Mouse (Mus musculus) lung, postnatal 10 days (tissue): Measurements from ENCODE around the gene Zfp36.
A peak's percentile ranks its signal among the peaks of the same experiment; 100 is the strongest.

Source experiments
- DNase-seq: peaks from one replicate; pipeline ENCODE4 v3.0.0; 2021

Gene Zfp36

DNA sequence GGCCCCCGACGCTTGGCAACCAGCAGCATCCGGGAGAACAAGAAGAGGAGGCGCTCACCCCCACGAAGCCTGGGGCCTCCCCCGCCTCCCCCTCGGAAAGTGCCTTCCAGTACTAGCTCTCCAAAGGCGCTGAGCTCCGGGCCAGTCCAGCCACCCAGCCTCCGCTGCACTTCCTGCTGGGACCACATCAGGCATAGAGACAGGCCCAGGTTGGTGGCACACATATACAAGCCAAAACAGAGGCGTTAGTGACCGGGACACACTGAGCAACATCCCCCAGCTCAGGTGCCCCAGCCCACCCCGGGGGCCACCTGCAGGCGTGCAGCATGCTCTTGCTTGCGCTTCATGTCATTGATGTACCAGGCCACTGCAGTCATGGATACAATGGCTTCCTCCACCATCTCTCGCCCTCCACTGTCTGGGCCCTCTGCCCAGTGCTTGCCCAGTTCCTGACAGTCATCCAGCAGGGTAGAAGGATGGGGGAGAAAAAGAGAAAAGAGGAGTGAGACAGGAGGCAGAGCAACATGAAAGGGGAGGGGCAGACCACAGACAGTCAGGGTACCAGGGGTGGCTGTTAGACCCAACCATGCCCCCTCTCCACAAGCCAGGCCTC is 12.3 kb downstream of the Zfp36 start:
- DNase-seq = no peak

DNA sequence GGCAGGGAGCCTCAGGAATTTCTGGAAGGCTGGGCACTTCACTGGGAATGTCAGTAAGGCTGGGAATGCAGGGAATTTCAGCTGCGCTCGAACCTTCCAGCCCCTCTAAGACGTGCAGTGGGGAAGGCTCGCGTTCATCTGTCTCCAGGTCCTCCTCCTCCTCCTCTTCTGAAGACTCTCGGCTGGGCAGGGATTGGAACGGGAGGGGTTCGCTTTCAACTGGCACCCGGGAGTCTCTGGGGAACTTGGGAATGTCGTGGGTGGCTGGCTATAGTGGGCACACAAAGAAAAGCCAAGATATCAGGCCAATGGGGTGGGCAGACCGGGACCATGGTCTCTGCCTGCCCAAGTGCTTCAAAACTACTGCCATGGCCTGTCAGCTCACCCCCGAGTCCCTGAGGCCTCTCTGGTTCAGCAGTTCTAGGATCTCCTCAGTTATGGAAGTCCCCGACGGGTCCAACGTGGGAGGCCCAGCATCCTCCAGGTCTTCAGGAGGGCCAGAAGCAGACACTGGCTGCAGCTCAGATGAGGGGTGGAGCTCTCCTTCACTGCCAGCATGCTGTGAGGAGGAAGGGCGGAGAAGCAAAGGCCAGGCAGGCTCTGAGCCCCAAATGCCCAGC is 17.5 kb downstream of the Zfp36 start:
- DNase-seq = no peak

DNA sequence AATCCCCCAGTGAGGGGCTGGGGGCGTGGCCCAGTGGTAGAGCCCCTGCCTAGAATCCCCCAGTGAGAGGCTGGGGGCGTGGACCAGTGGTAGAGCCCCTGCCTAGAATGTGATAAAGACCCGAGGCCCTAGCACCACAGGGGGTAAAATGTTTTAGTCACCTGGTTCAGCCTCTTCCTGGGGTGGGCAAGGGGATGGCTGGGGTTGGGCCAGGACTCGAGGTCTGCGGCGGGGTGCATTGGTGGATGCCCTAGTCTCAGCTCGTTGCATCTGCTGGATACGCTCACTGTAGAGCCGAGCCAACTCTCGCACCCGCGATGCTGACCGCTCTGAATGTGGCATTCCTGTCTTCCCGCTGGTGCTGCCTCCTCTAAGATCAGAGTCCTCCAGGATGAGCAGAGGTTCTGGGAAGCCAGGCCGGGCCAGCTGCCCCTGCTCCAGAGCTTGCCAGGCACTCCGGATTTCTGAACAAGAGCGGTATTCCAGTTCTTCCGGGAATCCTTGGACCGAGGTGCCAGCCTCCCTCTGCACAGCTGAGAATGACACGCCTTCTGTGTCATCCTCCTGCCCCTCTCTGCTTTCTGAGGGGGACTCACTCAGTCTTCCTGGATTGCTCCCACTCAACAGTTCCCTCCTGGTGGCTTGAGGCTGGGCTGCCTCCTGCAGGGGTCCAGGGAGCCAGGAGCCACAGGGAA is 18.3 kb downstream of the Zfp36 start:
- DNase-seq = peak; percentile 3

DNA sequence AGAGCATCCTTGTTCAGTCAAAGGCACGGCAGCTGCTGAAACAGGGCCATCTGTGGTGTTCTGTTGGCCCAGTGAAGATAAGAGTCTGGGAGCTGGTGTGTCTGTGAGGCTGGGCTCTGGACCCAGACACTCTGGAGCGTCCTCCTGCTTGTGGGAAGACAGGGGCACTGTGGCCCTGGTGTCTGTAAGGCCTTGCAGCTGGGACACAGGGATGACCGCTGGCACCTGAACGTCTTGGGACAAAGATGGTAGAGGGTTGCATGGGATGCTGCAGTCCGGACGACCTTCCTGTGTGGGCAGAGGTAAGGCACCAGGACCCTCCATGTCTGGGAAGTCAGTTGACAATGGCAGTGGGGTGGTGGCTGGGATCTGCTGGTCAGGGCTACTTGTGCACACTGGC is 19.8 kb downstream of the Zfp36 start:
- no peak for DNase-seq

DNA sequence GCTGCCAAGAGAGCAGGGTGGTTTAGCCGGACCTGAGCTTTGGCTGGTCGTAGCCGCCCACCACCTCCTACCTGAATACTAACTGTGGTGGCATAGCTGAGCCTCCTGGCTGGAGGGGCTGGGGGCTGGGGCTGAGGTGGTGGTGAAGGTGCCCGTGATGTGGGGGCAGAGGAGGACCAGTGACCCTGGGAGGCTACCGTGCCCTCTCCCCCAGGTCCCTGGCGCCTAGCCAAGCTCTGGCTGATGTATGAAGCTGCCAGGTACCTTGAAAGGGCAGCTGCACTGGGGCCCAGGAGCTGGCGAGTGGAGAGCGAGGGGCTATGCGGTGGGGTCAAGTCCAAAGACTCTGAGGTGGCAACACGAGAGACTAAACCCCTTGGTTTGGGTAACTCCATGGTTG is 20.2 kb downstream of the Zfp36 start:
- DNase-seq = peak; percentile 21

DNA sequence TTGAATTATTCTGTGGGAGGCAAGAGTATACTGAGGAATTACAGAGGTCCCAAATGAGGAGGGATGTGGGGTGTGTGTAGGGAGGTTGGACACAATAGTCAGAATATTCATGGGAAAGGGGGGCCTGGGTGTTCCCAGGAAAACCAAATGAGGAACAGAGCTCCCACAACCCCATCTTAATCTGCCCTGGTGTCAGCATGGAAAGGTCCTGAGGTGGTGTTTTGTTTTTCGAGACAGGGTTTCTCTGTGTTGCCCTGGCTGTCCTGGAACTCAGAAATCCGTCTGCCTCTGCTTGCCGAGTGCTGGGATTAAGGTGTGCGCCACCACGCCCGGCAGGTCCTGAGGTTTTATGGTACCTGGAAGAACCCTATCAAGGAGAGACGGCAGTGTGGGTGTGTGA is 21.6 kb downstream of the Zfp36 start:
- DNase-seq = no peak

DNA sequence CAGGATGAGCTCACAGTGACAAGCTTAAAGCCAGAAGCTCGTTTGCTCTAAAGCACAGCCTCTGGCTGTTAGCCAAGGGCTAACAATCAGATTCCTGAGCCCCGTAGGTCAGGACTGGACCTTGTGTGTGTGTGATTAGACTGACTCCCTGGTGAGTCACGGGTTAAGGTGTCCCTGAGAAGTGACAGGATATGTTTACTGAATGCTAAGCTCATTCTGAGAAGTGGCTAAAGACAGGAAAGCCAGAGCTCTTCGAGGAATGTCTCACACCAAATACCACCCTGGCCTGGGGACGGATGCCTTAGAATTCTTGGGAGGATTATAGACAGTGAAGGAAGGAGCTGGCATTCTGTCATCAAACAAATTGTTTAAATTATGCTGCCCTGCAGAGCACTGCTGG is 22.1 kb downstream of the Zfp36 start:
- DNase-seq = peak; percentile 52

DNA sequence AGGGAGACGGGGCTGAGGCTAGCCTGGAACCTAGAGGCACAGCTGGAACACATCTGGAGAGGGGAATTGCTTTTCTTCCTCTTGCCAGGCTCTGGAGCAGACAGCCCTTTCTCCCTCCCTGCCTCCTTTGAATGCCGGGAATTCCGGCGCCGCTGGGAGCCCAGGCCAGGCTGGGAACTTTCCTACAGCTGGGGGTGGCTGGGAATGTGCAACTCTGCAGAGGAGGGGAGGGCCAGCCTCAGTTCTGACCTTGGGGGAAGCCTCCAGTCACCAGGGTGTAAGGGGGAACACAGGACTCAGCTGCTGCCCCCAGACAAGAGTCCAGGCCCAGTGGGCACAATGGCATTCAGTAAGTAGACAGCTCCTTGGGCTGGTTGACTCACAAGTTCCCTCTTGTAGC is 23.1 kb downstream of the Zfp36 start:
- DNase-seq = peak; percentile 88

DNA sequence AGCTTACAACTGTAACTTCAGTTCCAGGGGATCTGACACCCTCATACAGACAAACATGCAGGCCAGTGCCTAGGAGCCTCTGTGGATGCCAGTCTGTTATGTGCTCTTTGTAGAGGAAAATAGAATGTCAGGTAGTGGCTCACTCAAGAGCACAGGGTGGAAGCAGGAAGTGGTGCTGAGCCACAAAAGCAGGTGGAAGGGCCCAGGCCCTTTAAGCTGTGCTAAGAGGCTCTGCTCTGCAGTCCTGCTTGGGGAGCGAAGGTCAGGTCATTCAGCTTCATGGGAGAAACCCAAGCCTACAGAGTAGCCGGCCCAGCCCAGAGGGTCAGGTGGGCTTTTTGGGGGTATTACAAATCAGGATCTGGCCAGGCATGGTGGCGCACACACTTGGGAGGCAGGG is 24.8 kb downstream of the Zfp36 start:
- DNase-seq = no peak

DNA sequence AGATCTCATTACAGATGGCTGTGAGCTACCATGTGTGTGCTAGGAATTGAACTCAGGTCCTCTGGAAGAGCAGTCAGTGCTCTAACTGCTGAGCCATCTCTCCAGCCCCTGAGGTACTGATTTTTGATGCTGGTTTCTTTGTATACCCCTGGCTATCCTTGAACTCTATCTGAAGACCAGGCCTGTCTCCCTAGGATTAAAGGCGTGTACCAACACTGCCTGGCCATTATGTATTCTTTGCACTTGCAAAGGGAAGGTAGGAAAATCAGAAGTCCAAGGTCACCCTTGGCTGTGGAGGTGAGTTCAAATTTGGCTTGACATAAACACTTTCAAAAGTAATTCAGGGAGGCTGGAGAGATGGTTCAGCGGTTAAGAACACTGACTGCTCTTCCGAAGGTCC is 25.5 kb downstream of the Zfp36 start:
- DNase-seq = no peak

DNA sequence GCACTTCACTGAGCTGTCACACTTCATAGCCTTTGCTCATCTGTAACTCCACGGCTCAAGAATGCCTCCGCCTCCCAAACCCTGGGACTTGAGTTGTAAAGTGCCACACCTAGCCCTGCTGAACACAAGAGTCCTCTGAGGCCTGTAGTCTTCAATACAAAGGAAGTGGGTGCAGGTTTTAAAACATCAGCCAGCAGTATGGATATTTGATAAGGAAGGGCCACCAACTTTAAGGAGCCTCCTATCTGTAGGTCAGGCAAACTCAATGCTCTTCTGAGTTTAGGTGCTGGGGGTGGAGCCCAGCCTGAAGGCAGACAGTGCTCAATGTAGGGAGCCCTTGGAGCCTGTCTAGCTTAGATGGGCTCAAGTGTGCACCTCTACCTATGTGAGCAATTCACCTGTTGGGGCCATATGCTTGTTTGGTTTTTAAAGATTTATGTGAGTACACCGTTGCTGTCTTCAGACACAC is 25.9 kb downstream of the Zfp36 start:
- no peak for DNase-seq

DNA sequence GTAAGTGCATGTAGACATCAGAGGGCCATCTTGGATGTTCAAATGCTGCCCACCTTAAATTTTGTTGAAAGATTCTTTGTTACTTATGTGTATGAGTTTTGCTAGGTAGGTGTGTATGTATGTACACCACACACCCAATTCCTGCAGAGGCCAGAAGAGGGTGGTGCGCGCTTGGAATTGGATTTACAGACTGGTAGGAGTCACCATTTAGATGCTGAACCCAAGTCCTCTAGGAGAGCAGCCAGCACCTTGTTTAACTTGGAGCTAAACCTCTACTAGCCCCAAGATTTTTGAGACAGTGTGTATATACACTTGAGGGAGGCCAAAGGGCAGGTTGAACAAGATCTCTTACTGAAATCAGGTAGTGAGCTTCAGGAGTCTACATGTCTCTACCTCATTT is 26.8 kb downstream of the Zfp36 start:
- DNase-seq = peak; percentile 25

DNA sequence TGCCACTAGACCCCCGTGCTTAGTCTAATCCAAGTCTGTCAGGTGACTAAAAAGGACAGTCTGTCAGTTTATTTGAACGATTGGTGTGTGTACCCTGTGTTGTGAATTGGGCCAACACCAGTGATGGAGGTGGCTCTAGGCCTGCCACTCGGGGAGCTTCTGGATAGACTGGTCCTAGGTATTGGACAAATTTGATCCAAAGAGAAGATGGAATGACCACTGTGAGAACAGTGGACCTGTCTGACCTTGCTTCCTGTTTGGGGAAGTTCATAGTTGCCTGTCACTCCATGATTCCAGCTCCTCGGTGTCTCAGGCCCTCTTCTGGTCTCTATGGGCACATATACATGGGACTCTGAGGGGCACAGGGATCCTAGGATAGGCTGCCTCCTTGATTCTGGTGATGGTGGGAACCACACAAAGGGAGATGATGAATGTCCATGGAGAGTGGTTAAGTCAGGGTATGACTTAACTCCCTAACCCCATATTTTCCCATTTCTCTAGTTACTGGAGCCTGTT is 28.3 kb downstream of the Zfp36 start:
- DNase-seq = peak; percentile 3

DNA sequence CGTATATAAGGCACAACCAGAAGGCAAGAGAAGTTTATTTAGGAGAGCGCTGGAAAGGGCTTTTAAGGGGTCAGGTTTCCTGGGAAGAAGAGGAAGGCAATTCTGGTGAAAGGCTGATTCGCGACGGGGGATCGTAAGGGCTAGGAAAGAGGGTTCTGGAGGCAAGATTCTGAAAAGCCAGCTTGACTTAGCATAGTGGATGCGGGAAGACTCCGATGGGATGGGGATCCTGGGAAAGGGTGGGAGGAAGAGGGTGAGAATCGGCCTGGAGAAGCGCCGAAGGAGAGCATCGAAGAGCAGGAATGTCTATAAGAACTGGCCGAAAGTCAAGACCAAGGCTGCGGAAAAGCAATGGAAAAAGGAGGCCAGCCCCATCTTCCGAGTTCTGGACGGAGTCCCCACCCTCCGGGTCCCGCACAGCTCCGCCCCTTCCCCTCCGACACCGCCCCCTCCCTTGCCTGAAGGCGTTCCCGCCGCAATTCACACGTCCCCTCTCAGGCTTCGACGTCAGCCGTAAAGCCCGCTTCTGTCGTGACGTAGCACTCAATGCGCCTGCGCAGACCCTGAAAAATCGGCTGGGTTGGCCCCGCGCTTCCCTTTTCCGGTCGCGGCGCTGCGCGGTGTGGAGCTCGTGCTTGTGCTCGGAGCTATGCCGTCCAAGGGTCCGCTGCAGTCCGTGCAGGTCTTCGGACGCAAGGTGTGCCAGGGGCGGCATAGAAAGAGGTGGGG is 29.7 kb downstream of the Zfp36 start, which contains the start of gene Rps16:
Rps16 (plus strand) TSS at position 498 of the 729 bp plus-strand sequence.
- peak; percentile 99 for DNase-seq

DNA sequence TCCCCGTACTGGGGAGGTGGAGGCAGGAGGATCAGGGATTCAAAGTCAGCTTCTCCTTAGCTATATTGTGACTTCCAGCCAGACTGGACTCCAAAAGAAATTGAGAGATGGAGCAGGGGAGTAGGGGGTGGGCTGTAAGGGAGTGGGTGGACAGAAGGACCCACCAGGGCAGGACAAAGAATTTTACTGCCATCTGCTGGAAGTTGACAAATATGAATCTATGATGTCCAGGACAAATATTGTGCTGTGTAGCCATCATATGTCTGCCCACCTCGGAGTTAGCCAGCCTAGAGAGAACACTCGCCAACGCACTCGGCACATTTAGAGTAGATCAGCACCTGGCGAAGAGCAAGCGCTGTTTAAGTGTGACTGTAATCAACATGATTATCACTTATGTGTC is 31.5 kb downstream of the Zfp36 start:
- no peak for DNase-seq

DNA sequence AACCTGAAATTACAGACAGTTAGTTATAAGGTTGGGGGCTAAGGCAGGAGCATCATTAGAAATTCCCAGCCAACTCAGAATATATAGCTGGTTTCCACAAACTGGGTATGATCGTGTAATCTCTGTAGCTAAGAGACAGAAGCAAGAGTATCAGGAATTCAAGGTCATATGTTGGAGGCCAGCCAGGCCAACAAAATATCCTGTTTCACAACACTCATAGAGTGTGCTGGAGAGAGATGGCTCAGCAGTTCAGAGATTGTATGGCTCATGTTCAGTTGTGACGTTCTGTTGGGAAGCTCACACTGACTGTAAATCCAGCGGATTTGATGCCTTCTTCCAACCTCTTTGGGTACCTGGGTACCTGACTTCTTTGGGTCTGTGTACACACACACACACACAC is 32.3 kb downstream of the Zfp36 start:
- DNase-seq = no peak

DNA sequence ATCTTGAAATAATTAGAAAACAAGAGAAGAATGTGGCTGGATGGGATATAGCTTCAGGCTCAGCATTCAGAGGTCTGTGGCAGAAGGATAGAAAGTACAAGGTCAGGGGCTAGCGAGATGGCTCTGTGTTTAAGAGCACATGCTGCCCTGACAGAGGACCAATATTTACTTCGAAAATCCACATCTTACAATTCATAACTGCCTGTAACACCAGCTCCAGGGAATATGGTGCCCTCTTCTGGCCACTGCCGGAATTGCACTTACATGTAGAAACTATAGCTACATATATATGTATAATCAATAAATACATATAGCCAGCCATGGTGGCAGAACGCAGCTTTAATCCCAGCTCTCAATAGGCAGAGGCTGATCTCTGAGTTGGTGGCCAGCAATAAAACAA is 35.4 kb downstream of the Zfp36 start:
- peak; percentile 69 for DNase-seq

DNA sequence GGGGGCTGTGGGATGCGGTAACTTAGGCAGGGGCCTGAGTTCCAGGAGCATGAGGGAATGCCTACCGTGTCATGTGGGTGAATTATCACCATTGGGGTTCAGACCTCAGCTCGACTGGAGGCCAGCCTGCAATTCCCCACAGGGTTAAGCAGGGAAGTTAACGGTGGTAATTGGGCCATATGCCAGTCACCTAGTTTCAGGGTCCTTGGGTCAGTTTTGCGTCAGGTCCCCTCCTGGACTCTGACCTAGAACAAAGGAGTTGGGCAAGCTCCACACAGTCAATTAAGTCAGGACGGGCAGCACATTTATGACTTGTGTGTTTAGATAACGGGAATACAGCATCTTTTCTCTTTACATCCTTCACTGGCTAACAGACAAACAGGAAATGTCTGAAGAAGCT is 38.7 kb downstream of the Zfp36 start:
- DNase-seq = no peak

DNA sequence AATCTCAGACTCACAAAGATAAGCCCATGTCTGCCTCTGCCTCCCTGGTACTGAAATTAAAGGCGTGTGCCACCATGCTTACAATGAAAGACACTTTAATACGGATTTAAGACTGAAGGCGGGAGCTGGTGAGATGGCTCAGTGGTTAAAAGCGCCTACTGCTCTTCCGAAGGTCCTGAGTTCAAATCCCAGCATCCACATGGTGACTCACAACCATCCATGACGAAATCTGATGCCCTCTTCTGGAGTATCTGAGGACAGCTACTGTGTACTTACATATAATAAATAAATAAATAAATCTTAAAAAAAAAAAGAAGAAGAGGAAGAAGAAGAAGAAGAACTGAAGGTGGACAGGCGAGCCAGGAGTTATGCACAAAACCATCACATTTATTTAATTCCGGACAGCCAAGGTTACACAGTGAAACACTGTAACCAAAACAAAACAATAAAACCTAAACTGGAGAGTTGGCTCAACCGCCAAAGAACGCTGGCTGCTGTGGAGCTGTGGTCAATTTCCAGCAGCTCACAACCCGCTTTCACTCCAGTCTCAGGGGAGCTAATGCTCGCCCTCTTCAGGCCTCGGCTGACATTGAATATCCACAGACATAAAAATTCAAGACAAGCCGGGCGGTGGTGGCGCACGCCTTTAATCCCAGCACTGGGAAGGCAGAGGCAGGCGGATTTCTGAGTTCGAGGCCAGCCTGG is 40.7 kb downstream of the Zfp36 start:
- DNase-seq = peak; percentile 81

DNA sequence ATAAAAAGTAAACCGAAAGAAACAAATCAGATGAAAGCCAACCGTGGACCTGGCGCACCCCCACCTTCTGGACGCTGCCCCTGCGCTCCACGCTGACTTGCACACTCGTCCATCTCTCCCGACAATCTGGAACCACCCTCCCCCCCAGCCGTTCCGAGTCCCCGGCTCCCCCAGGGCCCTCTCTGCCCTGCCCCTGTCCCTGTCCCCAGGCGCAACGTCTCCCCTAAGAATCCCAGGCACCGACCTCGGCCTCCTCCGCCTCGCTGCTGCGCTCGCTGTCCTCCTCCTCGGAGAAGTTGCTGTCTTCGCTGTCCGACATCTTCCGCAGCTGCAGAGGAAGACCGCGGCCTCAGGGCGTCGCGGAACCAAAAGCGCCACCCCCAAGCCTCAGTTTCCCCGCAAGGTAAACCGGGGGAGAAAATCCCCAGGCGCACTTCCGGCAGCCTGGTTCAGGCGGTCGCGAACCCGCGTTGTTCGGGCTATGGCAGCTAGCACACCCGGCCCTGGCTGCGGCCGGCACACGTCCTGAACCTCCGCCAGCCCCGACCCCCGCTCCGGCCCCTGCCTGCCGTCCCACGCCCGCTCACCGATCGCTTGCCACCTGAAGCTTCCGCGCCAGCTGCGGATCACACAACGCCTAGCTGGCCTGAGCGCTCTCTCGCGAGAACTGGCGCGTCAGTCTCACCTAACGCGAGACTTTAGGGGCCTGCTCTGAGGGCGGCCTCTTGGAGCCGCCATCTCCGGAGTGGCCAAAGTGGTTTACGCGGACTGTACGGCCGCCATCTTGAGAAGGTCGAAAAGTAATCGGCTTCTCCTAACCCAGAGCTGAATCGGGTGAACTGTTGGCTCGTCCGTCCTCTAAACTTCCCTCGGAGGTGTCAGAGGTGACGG is 41.7 kb downstream of the Zfp36 start, which contains the start of gene Supt5:
Supt5 (minus strand) TSS at position 639 of the 891 bp plus-strand sequence.
- DNase-seq = peak; percentile 98

DNA sequence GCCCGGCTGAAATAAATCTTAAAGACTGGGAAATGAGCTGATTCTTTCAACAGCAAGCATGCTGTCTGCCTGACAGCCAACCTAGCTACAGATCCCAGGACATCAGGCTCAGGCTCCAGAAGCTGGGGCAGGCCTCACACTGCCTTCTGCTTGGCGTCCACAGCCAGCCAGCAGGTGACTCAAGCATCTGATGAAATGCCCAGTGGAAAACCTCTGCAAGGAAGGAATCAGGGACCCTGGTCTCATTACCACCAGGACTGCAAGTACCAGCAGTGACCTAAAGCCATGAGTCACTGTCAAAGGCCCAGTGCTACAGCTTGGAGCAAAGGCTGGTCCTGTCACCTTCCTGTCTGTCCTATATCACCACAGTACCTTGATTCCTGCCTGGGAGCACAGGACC is 44.6 kb downstream of the Zfp36 start:
- no peak for DNase-seq

DNA sequence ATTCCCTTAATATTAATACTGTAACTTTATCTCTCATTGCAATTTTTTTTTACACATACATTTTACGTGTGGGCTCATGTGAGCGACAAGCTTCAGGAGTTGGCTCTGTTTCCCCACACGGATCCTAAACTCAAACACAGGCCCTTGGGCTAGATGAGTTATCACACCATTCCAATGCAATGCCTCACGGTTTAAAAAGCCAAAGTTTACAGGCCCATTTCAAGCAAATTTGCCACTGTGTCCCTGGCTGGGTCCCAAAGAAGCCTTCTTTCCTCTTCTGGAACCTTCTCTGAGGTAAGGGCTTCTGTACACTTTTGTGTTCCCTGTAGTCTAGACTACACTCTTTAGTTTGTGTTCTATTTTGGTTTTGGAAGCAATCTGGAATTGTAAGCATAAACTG is 45.5 kb downstream of the Zfp36 start:
- no peak for DNase-seq
